Mouse (Mus musculus) stomach, embryonic 14.5 days (tissue): ENCODE data around the gene Clint1. TPM values are rescaled to one million over a fixed set of nuclear protein-coding genes. Genes with fewer than 3 reads are reported as not detected.
A peak's percentile ranks its signal among the peaks of the same experiment; 100 is the strongest.

Experiments
- ATAC-seq: fragments of 200-750 bp; cut with Nextera tagmentation; 2 replicates; pipeline ENCODE4 v1.8.0; 2017; ENCODE audit warnings: low read depth, moderate TSS enrichment; ENCODE audit not compliant: insufficient number of reproducible peaks, insufficient read depth, low FRiP score
- H3K27ac ChIP-seq: fragments of 300-500 bp; sonication (generic); 2 replicates; pipeline ENCODE4 v1.5.1; 2014; ENCODE audit warnings: mild to moderate bottlenecking, low read length, moderate library complexity, mixed read lengths
- H3K27me3 ChIP-seq: fragments of 300-500 bp; sonication (generic); 2 replicates; pipeline ENCODE4 v1.6.1; 2014; ENCODE audit warnings: low read length, control low read depth, mixed read lengths; ENCODE audit not compliant: control insufficient read depth, insufficient read depth
- H3K36me3 ChIP-seq: fragments of 300-500 bp; sonication (generic); 2 replicates; pipeline ENCODE4 v1.6.1; 2014; ENCODE audit warnings: mild to moderate bottlenecking, control low read depth, low read length, moderate library complexity, mixed read lengths; ENCODE audit not compliant: control insufficient read depth, insufficient read depth
- H3K4me1 ChIP-seq: fragments of 300-500 bp; sonication (generic); 2 replicates; pipeline ENCODE4 v1.6.1; 2014; ENCODE audit warnings: low read length, control low read depth, mixed read lengths; ENCODE audit not compliant: control insufficient read depth, insufficient read depth
- H3K4me2 ChIP-seq: fragments of 300-500 bp; sonication (generic); replicated peaks from 2 replicates; pipeline ENCODE4 v1.6.1; 2014; ENCODE audit warnings: low read depth, low read length, control low read depth
- H3K4me3 ChIP-seq: fragments of 300-500 bp; sonication (generic); 2 replicates; pipeline ENCODE4 v1.5.1; 2014; ENCODE audit warnings: low read depth, low read length, control low read depth
- H3K9ac ChIP-seq: fragments of 300-500 bp; sonication (generic); replicated peaks from 2 replicates; pipeline ENCODE4 v1.6.1; 2014; ENCODE audit warnings: low read depth, mild to moderate bottlenecking, control low read depth, low read length, moderate library complexity, mixed read lengths
- H3K9me3 ChIP-seq: fragments of 300-500 bp; sonication (generic); 2 replicates; pipeline ENCODE4 v1.6.1; 2016; ENCODE audit warnings: low read depth, low read length, control low read depth; ENCODE audit not compliant: control insufficient read depth
- WGBS: fragments of 180-500 bp; shearing (Covaris S2); extraction: QIAGEN DNeasy Blood & Tissue Kit; methylation state at CpG from one replicate; pipeline ENCODE4 v1.1.7; 2014; 5-methylcytosine and 5-hydroxymethylcytosine counted together
- microRNA-seq: library from miRNA; unstranded; fragments of <30 nt; microRNA quantifications from one replicate; pipeline ENCODE4, GENCODE M21; 2016
- polyA plus RNA-seq: library from polyadenylated mRNA; unstranded; fragments of >200 nt; fragmentation: Nextera tagmentation; extraction: Ambion mirVana; gene quantifications from 2 replicates; pipeline ENCODE4 v1.2.1, GENCODE M21; 2014

Gene Clint1
- polyA plus RNA-seq, 1 experiment from 2014 or later = 65.2 TPM

DNA sequence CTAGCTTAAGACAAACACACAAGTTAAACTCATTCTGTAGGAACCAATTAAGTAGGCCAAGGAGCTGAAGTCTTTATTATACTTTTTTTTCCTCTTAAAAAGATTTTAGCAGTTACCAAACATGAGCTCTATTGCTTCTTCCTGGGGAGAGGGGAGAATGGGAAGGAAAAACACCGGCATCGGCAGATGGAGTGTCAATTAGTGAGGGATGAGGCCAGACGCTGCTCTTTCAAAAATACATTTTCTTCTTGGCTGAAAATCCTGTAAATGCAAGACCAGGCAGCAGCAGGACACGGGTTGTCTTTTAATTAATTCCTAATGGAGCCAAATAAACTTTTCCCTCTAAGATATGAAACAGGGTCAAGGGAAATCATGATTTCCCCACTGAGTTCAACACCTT, 94.9 kb downstream of the Clint1 start:
- H3K9me3 ChIP-seq = no peaks in the 10 kb centered on the region
- H3K4me3 ChIP-seq = no peak overlapping the region
- H3K27me3 ChIP-seq = no peaks in the 10 kb centered on the region
- H3K4me1 ChIP-seq = peaks cover 4% of the 10 kb centered on the region; the same call in 1 of the 2 replicates
- no peak overlapping the region for H3K4me2 ChIP-seq
- H3K9ac ChIP-seq = no peak overlapping the region
- ATAC-seq = no peak
- 78% methylated on average over 4 of the region's 4 CpGs for WGBS
- H3K27ac ChIP-seq = no peak overlapping the region
- peaks cover 14% of the 10 kb centered on the region; the same call in 1 of the 2 replicates for H3K36me3 ChIP-seq

DNA sequence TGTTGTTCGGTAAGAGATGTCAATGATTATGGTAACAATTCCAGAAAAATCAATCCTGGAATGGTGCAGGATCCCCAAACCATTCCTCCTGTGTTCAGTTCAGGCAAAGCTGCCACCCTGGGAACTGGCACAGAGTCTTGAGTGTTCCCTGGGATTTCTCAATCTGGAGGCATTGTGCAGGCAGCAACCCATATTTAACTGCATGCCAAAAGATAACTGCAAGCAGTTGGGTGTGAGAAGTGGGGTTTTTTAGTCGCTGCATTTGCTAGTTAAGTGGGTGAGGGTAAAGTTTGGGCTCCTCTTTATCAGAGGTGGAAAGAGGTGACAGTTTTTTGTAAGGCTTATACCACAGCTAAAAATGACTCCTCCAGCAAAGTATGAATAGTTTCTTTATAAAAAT, 95.6 kb downstream of the Clint1 start:
- ATAC-seq = no peak
- H3K36me3 ChIP-seq = peaks cover 14% of the 10 kb centered on the region; the same call in 1 of the 2 replicates
- H3K4me2 ChIP-seq = no peak overlapping the region
- H3K9ac ChIP-seq = no peak overlapping the region
- no peaks in the 10 kb centered on the region for H3K27me3 ChIP-seq
- H3K9me3 ChIP-seq = no peaks in the 10 kb centered on the region
- H3K4me3 ChIP-seq = no peak overlapping the region
- no peak overlapping the region for H3K27ac ChIP-seq
- peaks cover 4% of the 10 kb centered on the region; the same call in 1 of the 2 replicates for H3K4me1 ChIP-seq
- WGBS = 91% methylated on average over 2 of the region's 2 CpGs

DNA sequence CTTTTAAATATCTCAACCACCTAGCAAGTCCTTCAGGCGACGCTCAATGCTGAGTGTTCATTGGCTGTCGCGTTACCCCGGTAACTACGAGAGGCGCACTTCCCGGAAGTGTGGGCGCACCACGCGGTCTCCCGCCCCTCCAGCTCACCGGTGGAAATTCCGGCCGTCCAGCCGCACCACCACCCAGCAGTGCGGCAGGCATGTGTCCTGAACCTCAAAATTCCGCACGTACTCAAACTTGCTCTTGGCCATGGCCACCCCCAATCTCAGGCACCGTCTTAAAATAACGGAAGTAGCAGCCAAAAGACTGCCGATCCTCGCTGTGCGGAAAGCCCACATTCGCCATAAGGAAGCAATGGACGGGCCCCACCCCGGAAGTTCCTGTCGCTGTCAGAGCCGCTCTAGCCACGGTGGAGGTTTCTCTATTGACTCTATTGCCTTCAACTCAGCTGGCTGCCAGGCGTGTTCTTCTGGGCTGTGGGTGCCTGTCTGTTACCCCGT, 103.3 kb downstream of the Clint1 start, which contains the start of gene Thg1l:
Gene Thg1l (minus strand): TSS at position 368 of the 501 bp plus-strand sequence.
- peak; percentile 99 for ATAC-seq
- H3K4me2 ChIP-seq = peak within 1 kb of the TSS; percentile 59
- H3K27me3 ChIP-seq = no peaks in the 10 kb centered on the region
- H3K36me3 ChIP-seq = peaks cover 2% of the 10 kb centered on the region; the same call in 1 of the 2 replicates
- H3K4me1 ChIP-seq = no peaks in the 10 kb centered on the region
- no peaks in the 10 kb centered on the region for H3K9me3 ChIP-seq
- peak within 1 kb of the TSS; percentile 48 for H3K4me3 ChIP-seq
- under 1% methylated on average over 32 of the region's 32 CpGs for WGBS
- no peak within 1 kb of the TSS for H3K27ac ChIP-seq
- no peak within 1 kb of the TSS; the same call in 1 of the 2 replicates for H3K9ac ChIP-seq

DNA sequence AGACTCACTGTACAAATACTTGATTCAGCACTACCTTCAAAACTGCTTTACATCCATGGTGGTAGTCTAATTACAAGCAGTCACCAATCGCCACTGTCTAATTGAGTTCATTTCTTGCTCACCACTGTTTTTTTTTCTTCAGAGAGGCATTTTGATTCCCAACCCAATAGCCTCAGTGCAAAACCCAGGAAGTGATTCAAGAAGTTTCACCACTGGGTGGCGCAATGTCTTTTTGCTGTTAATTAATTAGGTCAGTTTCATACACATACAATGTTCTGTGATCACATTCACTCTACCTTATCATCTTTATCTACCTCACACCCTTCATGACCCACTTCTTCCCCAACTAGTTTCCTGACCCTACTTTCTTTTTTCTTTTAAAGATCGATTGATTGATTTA, 107.7 kb downstream of the Clint1 start:
- H3K4me2 ChIP-seq = no peak overlapping the region
- H3K9ac ChIP-seq = no peak overlapping the region
- H3K27me3 ChIP-seq = no peaks in the 10 kb centered on the region
- 76% methylated on average over 3 of the region's 3 CpGs for whole genome bisulfite sequencing
- H3K9me3 ChIP-seq = no peaks in the 10 kb centered on the region
- H3K27ac ChIP-seq = no peak overlapping the region
- no peak for ATAC-seq
- no peaks in the 10 kb centered on the region for H3K36me3 ChIP-seq
- no peak overlapping the region for H3K4me3 ChIP-seq
- H3K4me1 ChIP-seq = no peaks in the 10 kb centered on the region

DNA sequence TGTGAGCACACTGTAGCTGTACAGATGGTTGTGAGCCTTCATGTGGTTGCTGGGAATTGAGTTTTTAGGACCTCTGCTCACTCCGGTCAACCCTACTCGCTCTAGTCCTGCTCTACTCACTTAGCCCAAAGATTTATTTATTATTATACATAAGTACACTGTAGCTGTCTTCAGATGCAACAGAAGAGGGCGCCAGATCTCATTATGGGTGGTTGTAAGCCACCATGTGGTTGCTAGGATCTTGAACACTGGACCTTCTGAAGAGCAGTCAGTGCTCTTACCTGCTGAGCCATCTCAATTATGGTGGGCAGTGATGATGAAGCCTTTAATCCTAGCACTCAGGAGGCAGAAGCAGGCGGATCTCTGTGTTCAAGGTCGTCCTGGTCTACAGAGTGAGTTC, 108.2 kb downstream of the Clint1 start:
- Histone ChIP-seq H3K27ac (no peak overlapping the region), H3K4me3 (no peak overlapping the region), H3K4me1 (no peaks in the 10 kb centered on the region), H3K4me2 (no peak overlapping the region), H3K9me3 (no peaks in the 10 kb centered on the region), H3K9ac (no peak overlapping the region), H3K27me3 (no peaks in the 10 kb centered on the region), H3K36me3 (no peaks in the 10 kb centered on the region)
- no peak for ATAC-seq
- 90% methylated on average over 5 of the region's 5 CpGs for WGBS

Small RNA genes within 50 kb of the gene (microRNA-seq; reads per million reads assigned to microRNA genes)
- not detected for gene Gm22751

Other genes starting within 250 kb of the Clint1 start
- 9.2 and 9.9 TPM in 2 replicates for gene Lsm11, start 92.9 kb downstream of the Clint1 start, polyA plus RNA-seq
- gene Thg1l, start 103.4 kb downstream of the Clint1 start, polyA plus RNA-seq = 13.7 and 14.5 TPM in 2 replicates
- gene Sox30, start 128.3 kb downstream of the Clint1 start, polyA plus RNA-seq = 0.23 TPM in 1 of 2 replicates, not detected in the other
- gene Gm12166, start 200.3 kb downstream of the Clint1 start, polyA plus RNA-seq = 3.5 and 5.6 TPM in 2 replicates
- gene Adam19, start 203.9 kb downstream of the Clint1 start, polyA plus RNA-seq = 23.6 and 26.8 TPM in 2 replicates